Mouse (Mus musculus) adrenal gland, adult 18-20 months (tissue): Measurements from ENCODE around the gene Cdc42se2. TPM values are rescaled to one million over a fixed set of nuclear protein-coding genes. Genes with fewer than 3 reads are reported as not detected.
A peak's percentile ranks its signal among the peaks of the same experiment; 100 is the strongest.

ENCODE experiments used
- DNase-seq, 2 experiments: peaks; one replicate each; pipeline ENCODE4 v3.0.0; 2021 to 2022; ENCODE audit warnings: low spot score in 2 of 2
- total RNA-seq, 2 experiments: library from RNA; stranded (reverse); gene quantifications; 1 replicate in 1 of 2; 2 replicates in 1 of 2; pipeline ENCODE4 v1.2.3; 2021

Cdc42se2 gene
- total RNA-seq, 2 experiments from 2014 or later, result 18.5 to 21.1 TPM

GRCm38 (mm10) chr11:54757993-54758392 is 29.5 kb downstream of the Cdc42se2 start:
- no peak for DNase-seq

- DNase-seq, result no peak
Observed at GRCm38 (mm10) chr11:54755148-54755664, 32.3 kb downstream of the Cdc42se2 start.

GRCm38 (mm10) chr11:54754301-54755147 is 33.0 kb downstream of the Cdc42se2 start:
- DNase-seq, result no peak

- no peak for DNase-seq
Observed at GRCm38 (mm10) chr11:54751502-54751901, 36.0 kb downstream of the Cdc42se2 start.

GRCm38 (mm10) chr11:54748891-54749290 is 38.6 kb downstream of the Cdc42se2 start:
- DNase-seq, result no peak

- DNase-seq, result no peak
Observed at GRCm38 (mm10) chr11:54744231-54744630, 43.2 kb downstream of the Cdc42se2 start.

GRCm38 (mm10) chr11:54741330-54741729 is 46.1 kb downstream of the Cdc42se2 start:
- DNase-seq, result no peak

GRCm38 (mm10) chr11:54739012-54739750 is 48.3 kb downstream of the Cdc42se2 start:
- DNase-seq, result no peak

- no peak for DNase-seq
Observed at GRCm38 (mm10) chr11:54736903-54737302, 50.6 kb downstream of the Cdc42se2 start.

- DNase-seq, result no peak
Observed at GRCm38 (mm10) chr11:54735114-54735513, 52.4 kb downstream of the Cdc42se2 start.

- DNase-seq, result no peak
Observed at GRCm38 (mm10) chr11:54733546-54733945, 53.9 kb downstream of the Cdc42se2 start.

GRCm38 (mm10) chr11:54731367-54731766 is 56.1 kb downstream of the Cdc42se2 start:
- DNase-seq, result no peak

- no peak for DNase-seq
Observed at GRCm38 (mm10) chr11:54730931-54731330, 56.5 kb downstream of the Cdc42se2 start.

- no peak for DNase-seq
Observed at GRCm38 (mm10) chr11:54729311-54729710, 58.2 kb downstream of the Cdc42se2 start.

- no peak for DNase-seq
Observed at GRCm38 (mm10) chr11:54728371-54728770, 59.1 kb downstream of the Cdc42se2 start.

- DNase-seq, result no peak
Observed at GRCm38 (mm10) chr11:54727327-54727901, 60.1 kb downstream of the Cdc42se2 start.

GRCm38 (mm10) chr11:54726571-54727062 is 60.9 kb downstream of the Cdc42se2 start:
- no peak for DNase-seq

- DNase-seq, result no peak
Observed at GRCm38 (mm10) chr11:54724353-54725034, 63.0 kb downstream of the Cdc42se2 start.

GRCm38 (mm10) chr11:54722057-54722456 is 65.4 kb downstream of the Cdc42se2 start:
- DNase-seq, result no peak

- peak in 1 of 2 experiments; percentile 29 for DNase-seq
Observed at GRCm38 (mm10) chr11:54718601-54719000, 68.9 kb downstream of the Cdc42se2 start.

GRCm38 (mm10) chr11:54717893-54718292 is 69.6 kb downstream of the Cdc42se2 start:
- DNase-seq, result no peak
